Mouse (Mus musculus) liver, embryonic 13.5 days (tissue): ENCODE measurements at regions not wholly inside any gene's neighbourhood (a gene's known extent, or its start where the extent isn't known, plus 50 kb on each side); places are given as distances from the start of the nearest gene placed in this dataset.

Source experiments
- ATAC-seq: fragments of 200-750 bp; cut with Nextera tagmentation; 2 replicates; pipeline ENCODE4 v1.8.0; 2017; ENCODE audit warnings: low read depth, mild to moderate bottlenecking, moderate number of reproducible peaks, moderate library complexity
- DNase-seq: peaks from one replicate; pipeline ENCODE4 v3.0.0; 2022
- H3K27ac ChIP-seq: fragments of 300-500 bp; sonication (generic); 2 replicates; pipeline ENCODE4 v1.5.1; 2015; ENCODE audit warnings: moderate library complexity, mild to moderate bottlenecking, inconsistent platforms
- H3K27me3 ChIP-seq: fragments of 300-500 bp; sonication (generic); 2 replicates; pipeline ENCODE4 v1.6.1; 2015; ENCODE audit warnings: mild to moderate bottlenecking, inconsistent platforms
- H3K36me3 ChIP-seq: fragments of 300-500 bp; sonication (generic); 2 replicates; pipeline ENCODE4 v1.6.1; 2015; ENCODE audit warnings: mild to moderate bottlenecking, inconsistent platforms
- H3K4me1 ChIP-seq: fragments of 300-500 bp; sonication (generic); replicated peaks from 2 replicates; pipeline ENCODE4 v1.6.1; 2015; ENCODE audit warnings: inconsistent platforms
- H3K4me2 ChIP-seq: fragments of 300-500 bp; sonication (generic); 2 replicates; pipeline ENCODE4 v1.6.1; 2015; ENCODE audit warnings: inconsistent platforms, mild to moderate bottlenecking, moderate library complexity
- H3K4me3 ChIP-seq: fragments of 300-500 bp; sonication (generic); replicated peaks from 2 replicates; pipeline ENCODE4 v1.5.1; 2015; ENCODE audit warnings: mild to moderate bottlenecking, inconsistent platforms
- H3K9ac ChIP-seq: fragments of 300-500 bp; sonication (generic); 2 replicates; pipeline ENCODE4 v1.6.1; 2015; ENCODE audit warnings: mild to moderate bottlenecking, inconsistent platforms
- H3K9me3 ChIP-seq: fragments of 300-500 bp; sonication (generic); replicated peaks from 2 replicates; pipeline ENCODE4 v1.6.1; 2016; ENCODE audit warnings: inconsistent platforms
- WGBS: fragments of 180-500 bp; shearing (Covaris S2); methylation state at CpG from one replicate; pipeline ENCODE4 v1.1.7; 2015; ENCODE audit not compliant: insufficient replicate concordance; 5-methylcytosine and 5-hydroxymethylcytosine counted together

DNA sequence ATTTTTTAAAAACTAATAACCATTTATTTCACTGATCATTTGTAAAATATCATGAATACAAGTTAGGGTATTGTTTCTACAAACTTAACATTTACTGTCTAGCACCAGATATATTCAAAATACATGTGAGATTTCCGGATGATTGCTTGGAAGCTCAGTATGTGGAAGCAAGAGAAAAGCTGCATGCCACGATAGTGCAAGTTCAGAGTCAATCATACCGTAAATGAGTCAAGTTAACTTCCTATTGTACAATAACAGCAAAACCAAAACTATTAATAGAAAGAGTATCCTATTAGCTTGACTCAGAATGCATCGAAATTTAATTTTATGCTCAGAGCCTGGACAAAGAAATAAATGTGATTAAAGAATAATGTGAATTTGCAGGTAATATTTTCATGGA, 1284.6 kb upstream of the Cited2 start:
- Histone ChIP-seq H3K27ac (no peak overlapping the region), H3K4me1 (no peaks in the 10 kb centered on the region), H3K4me2 (no peak overlapping the region), H3K36me3 (no peaks in the 10 kb centered on the region), H3K9ac (no peak overlapping the region), H3K9me3 (no peaks in the 10 kb centered on the region), H3K27me3 (no peaks in the 10 kb centered on the region), H3K4me3 (no peak overlapping the region)
- ATAC-seq (no peak), DNase-seq (no peak)
- 44% methylated on average over 4 of the region's 4 CpGs for WGBS

DNA sequence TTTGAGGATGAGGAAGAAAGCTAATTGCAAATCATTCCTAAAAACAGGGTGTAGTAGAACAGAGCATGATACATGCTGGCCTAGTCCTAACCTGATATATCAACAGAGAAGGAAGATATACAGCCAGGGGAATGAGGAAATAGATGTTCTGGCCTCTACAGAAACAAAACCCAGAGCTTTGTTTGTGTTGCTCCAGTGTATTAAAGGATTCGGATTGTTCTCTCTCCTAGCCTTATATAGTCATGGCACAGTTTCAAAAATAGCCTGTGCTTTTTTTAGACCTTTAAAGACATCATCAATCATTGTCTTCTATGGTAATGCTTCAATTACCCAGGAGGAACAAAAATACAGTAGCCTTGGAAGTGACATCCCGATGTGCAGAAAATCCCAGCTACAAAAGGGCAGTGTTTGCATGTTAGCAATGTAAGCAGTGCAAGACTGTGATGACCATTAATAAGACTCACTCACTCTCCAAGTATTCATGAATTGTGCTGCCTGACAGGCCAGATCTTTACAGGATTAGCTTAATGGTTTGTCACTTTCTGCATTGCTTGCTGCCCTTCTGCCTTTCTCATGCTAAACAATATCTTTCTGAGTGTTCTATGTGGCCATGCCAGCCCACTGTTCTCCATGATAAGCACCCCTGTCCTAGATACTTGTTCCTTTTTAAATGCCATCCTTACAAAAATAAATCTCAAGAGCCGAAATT, 1281.9 kb upstream of the Cited2 start:
- Histone ChIP-seq H3K4me1 (no peaks in the 10 kb centered on the region), H3K36me3 (no peaks in the 10 kb centered on the region), H3K4me3 (no peak overlapping the region), H3K9ac (no peak overlapping the region), H3K27me3 (no peaks in the 10 kb centered on the region), H3K27ac (no peak overlapping the region), H3K9me3 (no peaks in the 10 kb centered on the region), H3K4me2 (no peak overlapping the region)
- DNase-seq = no peak
- no peak for ATAC-seq
- WGBS = 32% methylated on average over 3 of the region's 3 CpGs

DNA sequence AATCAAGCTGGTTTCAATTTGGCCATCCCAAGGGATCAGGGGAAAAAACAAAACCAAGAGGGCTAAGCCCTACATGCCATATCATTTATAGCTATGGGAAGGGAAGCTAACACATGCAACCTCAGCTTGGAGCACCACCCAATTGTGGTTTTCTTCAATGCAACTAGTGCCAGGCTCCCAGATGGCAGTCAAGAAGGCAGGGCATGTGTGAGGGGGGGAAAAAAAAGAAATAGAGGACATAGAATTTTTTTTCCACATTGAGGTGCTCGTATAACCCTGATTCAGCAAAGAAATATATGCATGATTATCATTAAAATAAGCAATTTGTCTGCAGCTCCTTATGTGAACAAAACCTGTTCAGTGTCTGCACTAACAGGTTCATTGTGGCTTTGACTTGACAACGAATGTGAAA, 1281.4 kb upstream of the Cited2 start:
- H3K27me3 ChIP-seq = no peaks in the 10 kb centered on the region
- H3K4me1 ChIP-seq = no peaks in the 10 kb centered on the region
- no peaks in the 10 kb centered on the region for H3K36me3 ChIP-seq
- H3K9me3 ChIP-seq = no peaks in the 10 kb centered on the region
- ATAC-seq (no peak), DNase-seq (no peak)
- WGBS = 48% methylated on average over 2 of the region's 2 CpGs
- H3K27ac ChIP-seq = no peak overlapping the region
- no peak overlapping the region for H3K4me2 ChIP-seq
- H3K4me3 ChIP-seq = no peak overlapping the region
- no peak overlapping the region for H3K9ac ChIP-seq

DNA sequence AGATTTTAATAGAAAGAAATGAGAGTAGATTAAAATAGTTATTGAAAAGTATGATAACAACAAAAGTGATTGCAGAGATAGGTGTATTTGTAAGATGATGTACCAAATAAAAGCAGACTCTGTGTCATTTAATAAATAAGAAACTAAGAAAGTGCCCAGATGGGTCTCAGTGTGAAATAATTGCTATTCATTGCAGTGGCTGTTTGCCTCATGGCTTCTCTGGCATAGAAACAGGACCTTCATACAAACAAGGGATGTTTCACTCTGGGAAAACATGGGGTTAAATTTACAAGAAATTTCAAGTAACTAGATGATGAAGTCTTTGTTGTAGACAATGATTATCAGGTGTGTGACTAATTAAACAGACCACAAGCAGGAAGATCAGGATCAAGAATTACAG, 1279.1 kb upstream of the Cited2 start:
- H3K4me2 ChIP-seq = no peak overlapping the region
- H3K9me3 ChIP-seq = no peaks in the 10 kb centered on the region

DNA sequence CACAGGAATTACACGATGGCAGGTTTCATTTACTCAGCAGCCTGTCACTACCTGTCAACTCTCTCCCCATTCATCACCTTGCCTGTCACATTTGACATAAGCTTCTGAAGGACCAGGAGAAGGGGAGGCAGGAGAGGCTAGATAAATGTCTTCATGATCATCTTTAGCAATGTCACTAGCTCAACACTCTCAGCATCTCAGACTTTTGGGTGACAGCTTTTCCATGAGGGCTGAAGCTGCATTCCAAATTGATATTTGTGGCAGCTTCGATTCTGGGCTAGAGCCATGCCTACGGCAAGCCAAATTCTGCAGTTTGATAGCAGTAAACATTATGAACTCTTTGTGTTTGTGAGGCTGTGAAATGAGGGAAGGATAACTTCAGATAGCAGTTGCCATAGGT, 1255.1 kb upstream of the Cited2 start:
- H3K27ac ChIP-seq = no peak overlapping the region
- H3K9ac ChIP-seq = no peak overlapping the region
- DNase-seq (no peak), ATAC-seq (no peak)
- no peaks in the 10 kb centered on the region for H3K4me1 ChIP-seq
- 61% methylated on average over 3 of the region's 3 CpGs for WGBS
- no peaks in the 10 kb centered on the region for H3K9me3 ChIP-seq
- H3K4me3 ChIP-seq = no peak overlapping the region
- H3K4me2 ChIP-seq = no peak overlapping the region
- H3K27me3 ChIP-seq = no peaks in the 10 kb centered on the region
- no peaks in the 10 kb centered on the region for H3K36me3 ChIP-seq

More for the DNA sequence above, 1279.1 kb upstream of the Cited2 start:
- Histone ChIP-seq H3K36me3 (no peaks in the 10 kb centered on the region), H3K27ac (no peak overlapping the region), H3K4me3 (no peak overlapping the region), H3K4me1 (no peaks in the 10 kb centered on the region), H3K27me3 (no peaks in the 10 kb centered on the region), H3K9ac (no peak overlapping the region)
- ATAC-seq (no peak), DNase-seq (no peak)

DNA sequence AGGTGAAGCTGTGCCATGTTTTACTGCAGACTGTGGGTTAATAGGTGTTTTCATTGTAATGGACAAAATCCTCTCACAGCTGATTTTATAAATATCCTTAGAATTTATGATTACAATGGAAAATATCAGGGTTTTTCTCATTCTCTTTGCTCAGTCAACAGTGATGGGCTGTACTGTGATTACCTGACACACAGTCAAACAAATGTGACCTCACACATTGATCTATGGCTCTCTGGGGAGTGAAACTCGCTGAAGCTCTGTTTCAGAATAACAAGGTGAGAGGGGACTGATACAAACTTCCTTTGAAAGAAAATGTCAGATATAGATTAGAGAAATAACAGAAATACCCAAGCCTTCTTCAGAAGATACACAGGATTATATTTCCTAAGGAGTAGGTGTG, 1253.3 kb upstream of the Cited2 start:
- no peaks in the 10 kb centered on the region for H3K4me1 ChIP-seq
- no peak overlapping the region for H3K4me3 ChIP-seq
- H3K36me3 ChIP-seq = no peaks in the 10 kb centered on the region
- no peak overlapping the region for H3K4me2 ChIP-seq
- ATAC-seq = 0 out of 2 replicates have a peak, but pooled peaks have one; percentile 51
- H3K9me3 ChIP-seq = no peaks in the 10 kb centered on the region
- 25% methylated on average over 1 of the region's 1 CpGs for WGBS
- H3K27me3 ChIP-seq = no peaks in the 10 kb centered on the region
- H3K27ac ChIP-seq = no peak overlapping the region
- DNase-seq = no peak
- H3K9ac ChIP-seq = no peak overlapping the region

DNA sequence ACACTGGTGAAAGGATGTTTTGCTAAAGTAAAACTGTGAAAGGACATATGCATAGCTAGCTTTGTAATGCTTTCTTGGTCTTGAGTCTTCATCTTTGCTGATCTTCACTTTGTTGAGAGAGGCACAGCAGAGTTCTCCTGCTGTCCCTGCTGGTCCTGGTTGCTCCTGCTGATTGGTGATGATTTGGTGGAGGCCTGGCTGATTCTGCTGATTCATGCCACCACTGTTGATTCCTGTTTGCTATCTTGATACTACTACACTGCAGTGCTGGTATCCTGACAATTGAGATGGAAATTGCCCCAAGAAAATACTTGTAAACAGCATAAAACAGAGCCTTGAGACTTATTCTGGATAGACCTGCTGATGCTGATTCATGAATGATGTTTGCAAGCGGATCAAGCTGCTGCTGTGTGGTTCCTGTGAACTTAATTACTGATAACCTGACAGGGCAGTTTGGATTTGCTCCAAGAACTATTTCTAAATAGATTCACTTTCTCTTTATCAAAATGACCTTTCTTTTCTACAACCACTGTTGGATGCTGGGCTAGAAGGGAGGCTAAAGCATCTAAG, 1249.0 kb upstream of the Cited2 start:
- no peak for ATAC-seq
- no peak overlapping the region for H3K27ac ChIP-seq
- H3K27me3 ChIP-seq = no peaks in the 10 kb centered on the region
- no peak overlapping the region for H3K4me2 ChIP-seq
- 45% methylated on average over 1 of the region's 1 CpGs for WGBS
- no peak for DNase-seq
- H3K36me3 ChIP-seq = no peaks in the 10 kb centered on the region
- H3K4me1 ChIP-seq = no peaks in the 10 kb centered on the region
- H3K9ac ChIP-seq = no peak overlapping the region
- H3K9me3 ChIP-seq = no peaks in the 10 kb centered on the region
- no peak overlapping the region for H3K4me3 ChIP-seq

DNA sequence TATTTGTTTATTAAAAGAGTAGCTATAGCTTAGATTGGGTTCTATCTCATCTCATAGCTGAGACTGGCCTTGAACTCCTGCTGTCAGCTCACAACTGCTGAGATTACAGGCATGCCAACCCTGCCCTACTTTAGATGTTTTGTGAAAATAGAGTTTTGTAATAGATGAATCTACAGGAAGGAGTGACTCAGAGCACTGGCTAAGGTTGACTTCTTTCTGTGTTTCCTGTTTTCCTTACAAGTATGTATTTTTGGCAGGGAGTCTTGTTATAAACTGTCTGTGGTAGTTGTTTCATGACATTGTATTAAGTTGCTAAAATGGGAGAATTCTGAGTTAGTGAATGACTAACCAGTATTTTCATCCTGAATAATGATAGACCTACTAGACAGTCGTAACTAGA, 1224.4 kb upstream of the Cited2 start:
- DNase-seq (no peak), ATAC-seq (no peak)
- Histone ChIP-seq H3K9ac (no peak overlapping the region), H3K27me3 (no peaks in the 10 kb centered on the region), H3K27ac (no peak overlapping the region), H3K4me2 (no peak overlapping the region), H3K4me3 (no peak overlapping the region), H3K4me1 (no peaks in the 10 kb centered on the region), H3K9me3 (no peaks in the 10 kb centered on the region), H3K36me3 (no peaks in the 10 kb centered on the region)
- WGBS = 74% methylated on average over 1 of the region's 1 CpGs

DNA sequence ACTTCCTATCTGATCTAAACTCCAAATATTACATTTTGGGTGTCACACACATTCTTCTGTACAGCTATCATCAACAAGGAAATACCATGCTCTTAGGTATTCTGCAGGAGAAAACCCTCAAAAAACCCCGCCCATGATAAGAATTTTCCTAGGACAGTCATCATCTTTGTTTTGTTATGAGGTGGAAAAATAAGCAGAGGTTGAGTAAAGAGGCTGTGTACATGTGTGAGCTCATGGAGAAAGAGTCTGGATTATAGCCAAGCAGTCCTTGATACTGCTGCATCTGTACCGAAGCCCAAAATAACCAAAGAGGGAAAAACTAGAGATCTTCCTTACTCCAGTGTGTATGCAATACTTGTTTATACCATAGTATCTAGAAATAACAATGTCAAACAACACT, 1215.3 kb upstream of the Cited2 start:
- Histone ChIP-seq H3K27ac (no peak overlapping the region), H3K4me2 (no peak overlapping the region), H3K9me3 (no peaks in the 10 kb centered on the region), H3K9ac (no peak overlapping the region), H3K27me3 (no peaks in the 10 kb centered on the region), H3K4me1 (no peaks in the 10 kb centered on the region), H3K36me3 (no peaks in the 10 kb centered on the region), H3K4me3 (no peak overlapping the region)
- no peak for ATAC-seq
- WGBS = 73% methylated on average over 2 of the region's 2 CpGs
- no peak for DNase-seq

DNA sequence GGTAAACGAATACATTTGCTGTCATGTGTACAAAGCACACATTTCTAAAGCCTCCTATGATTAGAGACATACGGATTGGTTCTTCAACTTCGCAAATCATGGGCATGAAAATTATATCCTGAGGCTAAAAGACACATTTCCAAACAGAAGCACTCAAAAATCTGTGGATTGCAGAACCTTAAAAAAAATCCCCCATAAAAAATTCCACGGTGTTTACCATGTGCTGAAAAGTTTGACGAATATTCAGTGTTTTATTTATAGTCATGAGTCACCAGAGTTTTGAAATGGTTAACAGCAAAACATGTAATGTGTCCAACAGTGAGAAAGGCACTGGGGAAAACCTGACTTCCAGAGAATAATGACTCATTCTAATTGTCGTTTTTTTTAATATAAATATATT, 1214.9 kb upstream of the Cited2 start:
- Histone ChIP-seq H3K4me1 (no peaks in the 10 kb centered on the region), H3K27ac (no peak overlapping the region), H3K9ac (no peak overlapping the region), H3K4me2 (no peak overlapping the region), H3K36me3 (no peaks in the 10 kb centered on the region), H3K4me3 (no peak overlapping the region), H3K9me3 (no peaks in the 10 kb centered on the region), H3K27me3 (no peaks in the 10 kb centered on the region)
- ATAC-seq = no peak
- 53% methylated on average over 6 of the region's 6 CpGs for WGBS
- no peak for DNase-seq

DNA sequence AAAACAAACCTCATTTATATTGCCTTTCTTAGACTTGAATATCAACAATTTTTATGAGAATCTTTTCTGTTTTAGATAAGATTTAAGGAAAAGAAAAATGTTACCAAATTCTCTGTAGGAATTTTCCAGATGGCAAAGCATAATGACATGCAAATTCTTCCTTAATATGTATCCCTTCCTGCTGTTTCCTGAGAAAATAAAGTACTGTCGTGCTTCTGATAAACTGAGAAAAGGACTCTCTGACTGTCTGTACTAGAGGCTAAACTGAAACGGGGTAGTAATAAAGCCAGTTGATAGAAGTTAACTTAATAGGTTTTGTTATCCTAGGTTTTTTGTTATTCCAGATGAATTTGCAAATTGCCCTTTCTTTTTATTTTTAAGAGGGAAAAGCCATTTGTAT, 1208.4 kb upstream of the Cited2 start:
- no peak overlapping the region for H3K4me2 ChIP-seq
- no peaks in the 10 kb centered on the region for H3K36me3 ChIP-seq
- no peak for ATAC-seq
- no peaks in the 10 kb centered on the region for H3K27me3 ChIP-seq
- H3K4me3 ChIP-seq = no peak overlapping the region
- DNase-seq = no peak
- H3K27ac ChIP-seq = no peak overlapping the region
- no peaks in the 10 kb centered on the region for H3K4me1 ChIP-seq
- WGBS = 52% methylated on average over 2 of the region's 2 CpGs
- no peak overlapping the region for H3K9ac ChIP-seq
- H3K9me3 ChIP-seq = no peaks in the 10 kb centered on the region

DNA sequence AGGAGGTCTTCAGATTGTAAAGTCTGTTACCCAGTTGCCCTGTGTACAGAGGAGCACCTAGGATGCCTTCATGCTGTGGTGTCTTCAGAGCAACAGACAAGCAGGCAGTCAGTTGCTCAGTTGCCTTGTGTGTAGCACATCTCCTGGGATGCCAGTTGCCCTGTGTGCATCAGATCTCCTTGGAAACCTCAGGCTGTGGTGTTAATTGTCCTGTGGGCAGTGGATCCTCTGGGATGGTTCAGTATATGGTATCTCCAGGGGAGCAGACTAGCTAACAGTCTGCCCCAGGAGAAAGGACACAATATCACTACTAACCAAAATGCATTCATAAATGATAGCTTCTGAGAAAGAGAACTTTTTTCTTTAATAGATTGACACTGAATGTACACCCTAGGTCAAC, 1201.1 kb upstream of the Cited2 start:
- DNase-seq (no peak), ATAC-seq (no peak)
- no peaks in the 10 kb centered on the region for H3K9me3 ChIP-seq
- no peaks in the 10 kb centered on the region for H3K36me3 ChIP-seq
- no peaks in the 10 kb centered on the region for H3K4me1 ChIP-seq
- no peak overlapping the region for H3K4me3 ChIP-seq
- H3K4me2 ChIP-seq = no peak overlapping the region
- no peaks in the 10 kb centered on the region for H3K27me3 ChIP-seq
- no peak overlapping the region for H3K9ac ChIP-seq
- no peak overlapping the region for H3K27ac ChIP-seq
